Mouse (Mus musculus): ENCODE data around the gene Vmn1r214.

- TF ChIP-seq CTCF (IDR thresholded peaks at IDR 0.05; ENCODE audit: borderline replicate concordance, control insufficient read depth, extremely low read depth, insufficient read depth, low read length, poor library complexity) (no peak), POLR2A (IDR thresholded peaks at IDR 0.05; ENCODE audit: control insufficient read depth, extremely low read depth, insufficient read depth, low read length, poor library complexity) (no peak)
Measured at GRCm38 (mm10) chr13:23007356-23007755, 22.9 kb upstream of the Vmn1r214 start, which contains the start of gene Vmn1r213.

Data from thymus, adult 2 months (tissue).